Mouse (Mus musculus) stomach, embryonic 16.5 days (tissue): ENCODE measurements around the gene Slc5a10. TPM values are rescaled to one million over a fixed set of nuclear protein-coding genes. Genes with fewer than 3 reads are reported as not detected.
A peak's percentile ranks its signal among the peaks of the same experiment; 100 is the strongest.

Experiments used
- ATAC-seq: fragments of 200-750 bp; cut with Nextera tagmentation; 2 replicates; pipeline ENCODE4 v1.8.0; 2017; ENCODE audit warnings: moderate number of reproducible peaks, moderate TSS enrichment; ENCODE audit not compliant: insufficient read depth, low FRiP score
- H3K27ac ChIP-seq: fragments of 300-500 bp; sonication (generic); 2 replicates; pipeline ENCODE4 v1.5.1; 2014; ENCODE audit warnings: low read length
- H3K27me3 ChIP-seq: fragments of 300-500 bp; sonication (generic); 2 replicates; pipeline ENCODE4 v1.6.1; 2014; ENCODE audit warnings: low read length, control low read depth, mixed read lengths; ENCODE audit not compliant: control insufficient read depth, insufficient read depth
- H3K36me3 ChIP-seq: fragments of 300-500 bp; sonication (generic); 2 replicates; pipeline ENCODE4 v1.6.1; 2014; ENCODE audit warnings: low read length; ENCODE audit not compliant: control insufficient read depth, insufficient read depth
- H3K4me1 ChIP-seq: fragments of 300-500 bp; sonication (generic); 2 replicates; pipeline ENCODE4 v1.6.1; 2014; ENCODE audit warnings: low read length, control low read depth, mixed read lengths; ENCODE audit not compliant: control insufficient read depth, insufficient read depth
- H3K4me2 ChIP-seq: fragments of 300-500 bp; sonication (generic); 2 replicates; pipeline ENCODE4 v1.6.1; 2014; ENCODE audit warnings: low read depth, low read length, mixed read lengths
- H3K4me3 ChIP-seq: fragments of 300-500 bp; sonication (generic); replicated peaks from 2 replicates; pipeline ENCODE4 v1.5.1; 2014; ENCODE audit warnings: mild to moderate bottlenecking, low read length
- H3K9ac ChIP-seq: fragments of 300-500 bp; sonication (generic); 2 replicates; pipeline ENCODE4 v1.6.1; 2014; ENCODE audit warnings: low read length
- H3K9me3 ChIP-seq: fragments of 300-500 bp; sonication (generic); replicated peaks from 2 replicates; pipeline ENCODE4 v1.6.1; 2016; ENCODE audit warnings: low read length, control low read depth; ENCODE audit not compliant: control insufficient read depth
- WGBS: fragments of 180-500 bp; shearing (Covaris S2); extraction: QIAGEN DNeasy Blood & Tissue Kit; methylation state at CpG from one replicate; pipeline ENCODE4 v1.1.7; 2014; 5-methylcytosine and 5-hydroxymethylcytosine counted together
- polyA plus RNA-seq: library from polyadenylated mRNA; unstranded; fragments of >200 nt; fragmentation: Nextera tagmentation; extraction: Ambion mirVana; gene quantifications from 2 replicates; pipeline ENCODE4 v1.2.1, GENCODE M21; 2015

The Slc5a10 gene
- polyA plus RNA-seq, 1 experiment from 2014 or later = not detected

- H3K27me3 ChIP-seq = no peaks in the 10 kb centered on the region
- no peak for ATAC-seq
- H3K4me2 ChIP-seq = no peak overlapping the region
- WGBS = 60% methylated on average over 5 of the region's 5 CpGs
- H3K27ac ChIP-seq = no peak overlapping the region
- H3K4me1 ChIP-seq = 0 out of 2 replicates have a peak, but pooled peaks cover 7% of the 10 kb centered on the region
- no peak overlapping the region for H3K4me3 ChIP-seq
- no peak overlapping the region for H3K9ac ChIP-seq
- H3K9me3 ChIP-seq = no peaks in the 10 kb centered on the region
- H3K36me3 ChIP-seq = no peaks in the 10 kb centered on the region
Observed at GRCm38 (mm10) chr11:61667782-61668181, 52.8 kb downstream of the Slc5a10 start.

- Histone ChIP-seq H3K36me3 (no peaks in the 10 kb centered on the region), H3K27me3 (no peaks in the 10 kb centered on the region), H3K4me3 (no peak overlapping the region), H3K4me1 (0 out of 2 replicates have a peak, but pooled peaks cover 7% of the 10 kb centered on the region), H3K4me2 (no peak overlapping the region), H3K9ac (no peak overlapping the region), H3K27ac (no peak overlapping the region), H3K9me3 (no peaks in the 10 kb centered on the region)
- ATAC-seq = no peak
- WGBS = 78% methylated on average over 5 of the region's 5 CpGs
Observed at GRCm38 (mm10) chr11:61667248-61667647, 53.4 kb downstream of the Slc5a10 start.

- Histone ChIP-seq H3K4me3 (no peak overlapping the region), H3K9me3 (no peaks in the 10 kb centered on the region), H3K27me3 (no peaks in the 10 kb centered on the region), H3K9ac (no peak overlapping the region), H3K36me3 (no peaks in the 10 kb centered on the region), H3K27ac (no peak overlapping the region), H3K4me1 (0 out of 2 replicates have a peak, but pooled peaks cover 7% of the 10 kb centered on the region), H3K4me2 (no peak overlapping the region)
- 47% methylated on average over 7 of the region's 7 CpGs for WGBS
- peak; percentile 52; the same call in 1 of the 2 replicates for ATAC-seq
Observed at GRCm38 (mm10) chr11:61665991-61666799, 54.4 kb downstream of the Slc5a10 start.

GRCm38 (mm10) chr11:61665401-61665800 lies 55.2 kb downstream of the Slc5a10 start:
- ATAC-seq = no peak
- H3K27me3 ChIP-seq = no peaks in the 10 kb centered on the region
- no peaks in the 10 kb centered on the region for H3K9me3 ChIP-seq
- no peak overlapping the region for H3K4me2 ChIP-seq
- 0 out of 2 replicates have a peak, but pooled peaks cover 7% of the 10 kb centered on the region for H3K4me1 ChIP-seq
- 77% methylated on average over 4 of the region's 4 CpGs for WGBS
- no peaks in the 10 kb centered on the region for H3K36me3 ChIP-seq
- no peak overlapping the region for H3K9ac ChIP-seq
- H3K27ac ChIP-seq = no peak overlapping the region
- no peak overlapping the region for H3K4me3 ChIP-seq

GRCm38 (mm10) chr11:61662189-61662588 lies 58.4 kb downstream of the Slc5a10 start:
- no peak overlapping the region for H3K4me3 ChIP-seq
- ATAC-seq = no peak
- H3K27ac ChIP-seq = no peak overlapping the region
- 85% methylated on average over 5 of the region's 5 CpGs for WGBS
- no peaks in the 10 kb centered on the region for H3K36me3 ChIP-seq
- no peak overlapping the region for H3K9ac ChIP-seq
- no peaks in the 10 kb centered on the region for H3K9me3 ChIP-seq
- no peak overlapping the region for H3K4me2 ChIP-seq
- no peaks in the 10 kb centered on the region for H3K4me1 ChIP-seq
- no peaks in the 10 kb centered on the region for H3K27me3 ChIP-seq

GRCm38 (mm10) chr11:61660806-61661392 lies 59.7 kb downstream of the Slc5a10 start:
- Histone ChIP-seq H3K4me1 (no peaks in the 10 kb centered on the region), H3K4me2 (no peak overlapping the region), H3K36me3 (no peaks in the 10 kb centered on the region), H3K27ac (no peak overlapping the region), H3K9me3 (no peaks in the 10 kb centered on the region), H3K27me3 (no peaks in the 10 kb centered on the region), H3K9ac (no peak overlapping the region), H3K4me3 (no peak overlapping the region)
- ATAC-seq = no peak
- WGBS = 65% methylated on average over 7 of the region's 7 CpGs

GRCm38 (mm10) chr11:61660001-61660400 lies 60.6 kb downstream of the Slc5a10 start:
- Histone ChIP-seq H3K4me1 (no peaks in the 10 kb centered on the region), H3K4me3 (no peak overlapping the region), H3K9me3 (no peaks in the 10 kb centered on the region), H3K9ac (no peak overlapping the region), H3K27me3 (no peaks in the 10 kb centered on the region), H3K36me3 (no peaks in the 10 kb centered on the region), H3K4me2 (no peak overlapping the region), H3K27ac (no peak overlapping the region)
- 87% methylated on average over 8 of the region's 8 CpGs for WGBS
- no peak for ATAC-seq

GRCm38 (mm10) chr11:61659011-61659858 lies 61.4 kb downstream of the Slc5a10 start:
- no peak for ATAC-seq
- no peaks in the 10 kb centered on the region for H3K36me3 ChIP-seq
- WGBS = 71% methylated on average over 4 of the region's 4 CpGs
- no peak overlapping the region for H3K9ac ChIP-seq
- no peaks in the 10 kb centered on the region for H3K9me3 ChIP-seq
- H3K27ac ChIP-seq = no peak overlapping the region
- H3K4me2 ChIP-seq = no peak overlapping the region
- no peak overlapping the region for H3K4me3 ChIP-seq
- H3K4me1 ChIP-seq = no peaks in the 10 kb centered on the region
- no peaks in the 10 kb centered on the region for H3K27me3 ChIP-seq
